Mouse (Mus musculus): Measurements from ENCODE around the gene Gm3139. TPM values are rescaled to one million over a fixed set of nuclear protein-coding genes. Genes with fewer than 3 reads are reported as not detected.
"Not testable (repeated sequence)": the region's sequence is repeated elsewhere in the genome, so short reads cannot be mapped to it uniquely, and the experiment has no call there.

Gene Gm3139
- polyA plus RNA-seq (2015; fragmentation: Nextera tagmentation; extraction: Ambion mirVana): not detected in 2 replicates

GRCm38 (mm10) chr5:94525987-94526386 is at the start of gene Gm3139:
TSS of gene Gm3139 (plus strand) at chr5:94526287.
- ATAC-seq: not testable (repeated sequence)

More at GRCm38 (mm10) chr5:94525987-94526386, at the start of gene Gm3139:
- not testable (repeated sequence) for H3K4me1 ChIP-seq (ENCODE audit: control insufficient read depth, insufficient read depth, low read length); H3K27ac ChIP-seq (ENCODE audit: low read length); H3K27me3 ChIP-seq (ENCODE audit: control insufficient read depth, insufficient read depth, low read depth, low read length); H3K9ac ChIP-seq (ENCODE audit: low read depth, low read length); H3K9me3 ChIP-seq (replicated peaks; ENCODE audit: control insufficient read depth, low read length, poor library complexity, severe bottlenecking); H3K4me2 ChIP-seq (ENCODE audit: low read length); H3K36me3 ChIP-seq (ENCODE audit: control insufficient read depth, insufficient read depth, low read length); H3K4me3 ChIP-seq (ENCODE audit: low read depth, low read length)
- WGBS: no CpG with 5 or more reads among the region's 2 CpGs

Other genes with a start within 250 kb of the Gm3139 start
- not detected in 2 replicates for gene A430089I19Rik, start 219.5 kb upstream of the Gm3139 start, polyA plus RNA-seq (2015; fragmentation: Nextera tagmentation; extraction: Ambion mirVana)
- gene Gm6502, start 211.9 kb upstream of the Gm3139 start, polyA plus RNA-seq (2015; fragmentation: Nextera tagmentation; extraction: Ambion mirVana): not detected in 2 replicates
- gene AA792892, start 186.5 kb upstream of the Gm3139 start, polyA plus RNA-seq (2015; fragmentation: Nextera tagmentation; extraction: Ambion mirVana): not detected in 2 replicates
- not detected in 2 replicates for gene Gm7682, start 80.5 kb upstream of the Gm3139 start, polyA plus RNA-seq (2015; fragmentation: Nextera tagmentation; extraction: Ambion mirVana)
- not detected in 2 replicates for gene Gm3147, start 90.1 kb downstream of the Gm3139 start, polyA plus RNA-seq (2015; fragmentation: Nextera tagmentation; extraction: Ambion mirVana)
- not detected in 2 replicates for gene Gm6509, start 97.7 kb downstream of the Gm3139 start, polyA plus RNA-seq (2015; fragmentation: Nextera tagmentation; extraction: Ambion mirVana)
- gene Gm6205, start 122.1 kb downstream of the Gm3139 start, polyA plus RNA-seq (2015; fragmentation: Nextera tagmentation; extraction: Ambion mirVana): not detected in 2 replicates

Data from midbrain, embryonic 16.5 days (tissue).